Mouse (Mus musculus): Measurements from ENCODE around the gene Gm45713. TPM values are rescaled to one million over a fixed set of nuclear protein-coding genes. Genes with fewer than 3 reads are reported as not detected.

Gene Gm45713
- total RNA-seq, 2 experiments from 2014 or later, result not detected

DNA sequence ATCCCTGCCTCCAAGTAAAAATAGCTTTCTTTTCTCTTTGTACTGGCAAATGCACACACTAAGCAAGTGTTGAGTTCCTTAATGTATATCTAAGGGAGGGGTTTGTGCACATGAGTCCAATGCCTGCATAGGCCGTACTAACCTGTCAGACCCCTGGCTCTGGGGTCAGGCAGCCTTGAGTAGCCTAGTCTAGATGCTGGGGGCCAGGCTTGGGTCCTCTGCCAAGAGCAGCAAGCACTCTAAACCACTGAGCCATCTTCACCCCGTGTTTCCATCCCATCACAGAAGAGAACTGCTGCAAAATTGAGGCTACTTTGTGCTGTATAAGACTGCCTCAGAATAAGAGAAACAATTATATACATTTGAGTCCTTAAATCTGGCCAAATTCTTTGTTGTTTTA, 58.2 kb downstream of the Gm45713 start:
- no peak for ATAC-seq (ENCODE audit: poor library complexity, severe bottlenecking)

DNA sequence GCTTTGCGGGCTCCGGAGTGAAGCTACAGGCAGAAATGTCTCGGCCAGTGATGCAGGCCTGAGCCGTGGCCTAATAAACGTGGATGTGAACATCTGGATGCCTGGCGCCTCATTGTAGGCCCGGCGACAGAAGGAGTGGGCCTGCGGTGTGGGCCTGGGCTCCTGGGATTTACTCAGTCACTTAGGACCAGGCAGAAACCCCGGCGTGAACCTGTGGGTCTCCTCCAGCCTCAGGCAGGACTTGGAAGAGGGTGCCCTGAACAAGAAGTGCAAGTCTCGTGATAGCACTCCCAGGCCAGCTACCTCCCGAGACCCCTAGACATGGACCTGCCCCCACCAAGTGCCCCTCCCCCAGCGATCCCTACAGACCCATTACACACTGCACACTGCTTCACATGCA, 58.7 kb downstream of the Gm45713 start:
- ATAC-seq (ENCODE audit: poor library complexity, severe bottlenecking), result no peak

DNA sequence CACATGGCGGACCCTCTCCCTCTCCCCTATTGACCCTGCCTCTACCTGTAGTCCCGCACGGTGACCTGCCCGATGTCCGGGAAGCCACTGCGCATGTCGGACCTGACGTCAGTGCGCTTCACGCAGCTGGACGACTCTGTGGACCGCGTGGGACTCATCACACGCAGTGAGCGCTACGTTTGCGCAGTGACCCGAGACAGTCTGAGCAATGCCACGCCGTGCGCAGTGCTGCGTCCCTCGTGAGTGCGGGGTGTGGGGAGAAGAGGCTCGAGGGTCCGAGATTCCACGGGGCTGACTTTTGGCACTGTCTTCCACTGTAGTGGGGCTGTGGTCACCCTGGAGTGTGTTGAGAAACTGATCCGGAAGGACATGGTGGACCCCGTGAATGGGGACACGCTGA, 59.5 kb downstream of the Gm45713 start:
- ATAC-seq (ENCODE audit: poor library complexity, severe bottlenecking), result no peak

Other genes with a start within 250 kb of the Gm45713 start
Only the 30 nearest of the 33 such genes appear.
- gene Ap2a1, start 206.7 kb downstream of the Gm45713 start, total RNA-seq (2015), result 33.2 and 36.1 TPM in 2 replicates
- gene Ap2a1, start 206.7 kb downstream of the Gm45713 start, total RNA-seq (2017), result 20.2 and 33.6 TPM in 2 replicates
- gene Tsks, start 193.0 kb downstream of the Gm45713 start, total RNA-seq (2015), result not detected in 2 replicates
- gene Tsks, start 193.0 kb downstream of the Gm45713 start, total RNA-seq (2017), result not detected in 2 replicates
- not detected in 2 replicates for gene Cpt1c, start 161.4 kb downstream of the Gm45713 start, total RNA-seq (2015)
- gene Cpt1c, start 161.4 kb downstream of the Gm45713 start, total RNA-seq (2017), result 0.12 TPM in 1 of 2 replicates, not detected in the other
- 48.4 and 55.7 TPM in 2 replicates for gene Prmt1, start 149.7 kb downstream of the Gm45713 start, total RNA-seq (2015)
- gene Prmt1, start 149.7 kb downstream of the Gm45713 start, total RNA-seq (2017), result 40.0 and 42.9 TPM in 2 replicates
- gene Irf3, start 138.6 kb downstream of the Gm45713 start, total RNA-seq (2015), result 60.8 and 76.8 TPM in 2 replicates
- gene Irf3, start 138.6 kb downstream of the Gm45713 start, total RNA-seq (2017), result 84.8 and 89.4 TPM in 2 replicates
- gene Bcl2l12, start 137.5 kb downstream of the Gm45713 start, total RNA-seq (2015), result 16.8 and 18.7 TPM in 2 replicates
- 14.1 and 17.7 TPM in 2 replicates for gene Bcl2l12, start 137.5 kb downstream of the Gm45713 start, total RNA-seq (2017)
- 22.2 and 23.0 TPM in 2 replicates for gene Scaf1, start 119.9 kb downstream of the Gm45713 start, total RNA-seq (2015)
- gene Scaf1, start 119.9 kb downstream of the Gm45713 start, total RNA-seq (2017), result 9.6 and 12.2 TPM in 2 replicates
- 77.1 and 78.6 TPM in 2 replicates for gene Rras, start 118.3 kb downstream of the Gm45713 start, total RNA-seq (2015)
- 12.7 and 14.1 TPM in 2 replicates for gene Rras, start 118.3 kb downstream of the Gm45713 start, total RNA-seq (2017)
- gene Prr12, start 83.3 kb downstream of the Gm45713 start, total RNA-seq (2015), result 15.4 and 16.3 TPM in 2 replicates
- 1.9 and 3.0 TPM in 2 replicates for gene Prr12, start 83.3 kb downstream of the Gm45713 start, total RNA-seq (2017)
- 41.4 and 46.3 TPM in 2 replicates for gene Nosip, start 73.8 kb downstream of the Gm45713 start, total RNA-seq (2015)
- 54.2 and 56.8 TPM in 2 replicates for gene Nosip, start 73.8 kb downstream of the Gm45713 start, total RNA-seq (2017)
- gene Prrg2, start 73.6 kb downstream of the Gm45713 start, total RNA-seq (2015), result 6.6 and 8.9 TPM in 2 replicates
- 5.4 TPM in 2 replicates for gene Prrg2, start 73.6 kb downstream of the Gm45713 start, total RNA-seq (2017)
- 4.5 and 5.8 TPM in 2 replicates for gene Rcn3, start 44.0 kb downstream of the Gm45713 start, total RNA-seq (2015)
- gene Rcn3, start 44.0 kb downstream of the Gm45713 start, total RNA-seq (2017), result 7.8 and 18.1 TPM in 2 replicates
- 22.0 and 22.5 TPM in 2 replicates for gene Fcgrt, start 32.4 kb downstream of the Gm45713 start, total RNA-seq (2015)
- gene Fcgrt, start 32.4 kb downstream of the Gm45713 start, total RNA-seq (2017), result 64.1 and 69.0 TPM in 2 replicates
- 2,516 and 2,663 TPM in 2 replicates for gene Rps11, start 11.8 kb downstream of the Gm45713 start, total RNA-seq (2015)
- gene Rps11, start 11.8 kb downstream of the Gm45713 start, total RNA-seq (2017), result 1,201 and 1,233 TPM in 2 replicates
- gene Rpl13a, start 7.5 kb downstream of the Gm45713 start, total RNA-seq (2015), result 1,652 and 1,953 TPM in 2 replicates
- gene Rpl13a, start 7.5 kb downstream of the Gm45713 start, total RNA-seq (2017), result 2,014 and 2,240 TPM in 2 replicates
- gene Flt3l, start 201 bp upstream of the Gm45713 start, total RNA-seq (2015), result 22.7 and 29.0 TPM in 2 replicates
- gene Flt3l, start 201 bp upstream of the Gm45713 start, total RNA-seq (2017), result 17.4 and 17.6 TPM in 2 replicates
- 131 and 132 TPM in 2 replicates for gene Pih1d1, start 18.1 kb upstream of the Gm45713 start, total RNA-seq (2015)
- 43.9 and 51.4 TPM in 2 replicates for gene Pih1d1, start 18.1 kb upstream of the Gm45713 start, total RNA-seq (2017)
- gene Aldh16a1, start 18.4 kb upstream of the Gm45713 start, total RNA-seq (2015), result 68.0 and 72.0 TPM in 2 replicates
- gene Aldh16a1, start 18.4 kb upstream of the Gm45713 start, total RNA-seq (2017), result 26.9 and 33.7 TPM in 2 replicates
- 0.18 TPM in 1 of 2 replicates, not detected in the other for gene Slc17a7, start 27.7 kb upstream of the Gm45713 start, total RNA-seq (2015)
- gene Slc17a7, start 27.7 kb upstream of the Gm45713 start, total RNA-seq (2017), result not detected in 2 replicates
- not detected in 2 replicates for gene Gfy, start 43.3 kb upstream of the Gm45713 start, total RNA-seq (2015)
- not detected in 2 replicates for gene Gfy, start 43.3 kb upstream of the Gm45713 start, total RNA-seq (2017)
- gene Pth2, start 44.8 kb upstream of the Gm45713 start, total RNA-seq (2015), result not detected in 2 replicates
- gene Pth2, start 44.8 kb upstream of the Gm45713 start, total RNA-seq (2017), result not detected in 2 replicates
- gene Ccdc155, start 68.7 kb upstream of the Gm45713 start, total RNA-seq (2015), result not detected in 2 replicates
- gene Ccdc155, start 68.7 kb upstream of the Gm45713 start, total RNA-seq (2017), result not detected in 2 replicates
- gene Dkkl1, start 75.9 kb upstream of the Gm45713 start, total RNA-seq (2015), result 1.0 and 1.6 TPM in 2 replicates
- gene Dkkl1, start 75.9 kb upstream of the Gm45713 start, total RNA-seq (2017), result 1.1 and 5.0 TPM in 2 replicates
- gene Tead2, start 79.5 kb upstream of the Gm45713 start, total RNA-seq (2015), result 0.07 TPM in 1 of 2 replicates, not detected in the other
- not detected in 2 replicates for gene Tead2, start 79.5 kb upstream of the Gm45713 start, total RNA-seq (2017)
- 105 and 111 TPM in 2 replicates for gene Cd37, start 102.9 kb upstream of the Gm45713 start, total RNA-seq (2015)
- gene Cd37, start 102.9 kb upstream of the Gm45713 start, total RNA-seq (2017), result 67.9 and 74.9 TPM in 2 replicates
- not detected in 2 replicates for gene Slc6a16, start 104.9 kb upstream of the Gm45713 start, total RNA-seq (2015)
- gene Slc6a16, start 104.9 kb upstream of the Gm45713 start, total RNA-seq (2017), result not detected in 2 replicates
- 0.27 and 0.78 TPM in 2 replicates for gene Slc6a21, start 141.3 kb upstream of the Gm45713 start, total RNA-seq (2015)
- gene Slc6a21, start 141.3 kb upstream of the Gm45713 start, total RNA-seq (2017), result not detected in 2 replicates
- 3.2 and 4.7 TPM in 2 replicates for gene Trpm4, start 197.5 kb upstream of the Gm45713 start, total RNA-seq (2015)
- 4.8 and 5.4 TPM in 2 replicates for gene Trpm4, start 197.5 kb upstream of the Gm45713 start, total RNA-seq (2017)
- not detected in 2 replicates for gene Hrc, start 199.1 kb upstream of the Gm45713 start, total RNA-seq (2015)
- 0.07 TPM in 1 of 2 replicates, not detected in the other for gene Hrc, start 199.1 kb upstream of the Gm45713 start, total RNA-seq (2017)
- 0.50 TPM in 1 of 2 replicates, not detected in the other for gene Ppfia3, start 230.8 kb upstream of the Gm45713 start, total RNA-seq (2015)
- not detected in 2 replicates for gene Ppfia3, start 230.8 kb upstream of the Gm45713 start, total RNA-seq (2017)

All from megakaryocyte, adult 5-6 weeks (primary cell).